Mouse (Mus musculus) mammary gland, adult 2 months (tissue): ENCODE results near the gene Hist1h2be. TPM values are rescaled to one million over a fixed set of nuclear protein-coding genes. Genes with fewer than 3 reads are reported as not detected.

Source experiments
- polyA plus RNA-seq: library from polyadenylated mRNA; depleted of rRNA; stranded (reverse); fragments of >200 nt; gene quantifications from 2 replicates; pipeline ENCODE4 v1.2.3, GENCODE M21; 2012; ENCODE audit warnings: low replicate concordance; rRNA removed

Gene Hist1h2be
- polyA plus RNA-seq, result 3.1 and 3.9 TPM in 2 replicates

GRCm38 (mm10) chr13:23620733-23621531 lies at the start of gene Hist1h2be:
Gene Hist1h2be (minus strand): TSS chr13:23621124.

GRCm38 (mm10) chr13:23622175-23622671 lies 1.3 kb upstream of the Hist1h2be start, which contains the start of gene Hist1h1e:
Gene Hist1h1e (minus strand): TSS chr13:23622558.

GRCm38 (mm10) chr13:23581408-23582218 lies 39.3 kb downstream of the Hist1h2be start, which contains the start of gene Hist1h4d:
Gene Hist1h4d (plus strand): TSS chr13:23581598.

DNA sequence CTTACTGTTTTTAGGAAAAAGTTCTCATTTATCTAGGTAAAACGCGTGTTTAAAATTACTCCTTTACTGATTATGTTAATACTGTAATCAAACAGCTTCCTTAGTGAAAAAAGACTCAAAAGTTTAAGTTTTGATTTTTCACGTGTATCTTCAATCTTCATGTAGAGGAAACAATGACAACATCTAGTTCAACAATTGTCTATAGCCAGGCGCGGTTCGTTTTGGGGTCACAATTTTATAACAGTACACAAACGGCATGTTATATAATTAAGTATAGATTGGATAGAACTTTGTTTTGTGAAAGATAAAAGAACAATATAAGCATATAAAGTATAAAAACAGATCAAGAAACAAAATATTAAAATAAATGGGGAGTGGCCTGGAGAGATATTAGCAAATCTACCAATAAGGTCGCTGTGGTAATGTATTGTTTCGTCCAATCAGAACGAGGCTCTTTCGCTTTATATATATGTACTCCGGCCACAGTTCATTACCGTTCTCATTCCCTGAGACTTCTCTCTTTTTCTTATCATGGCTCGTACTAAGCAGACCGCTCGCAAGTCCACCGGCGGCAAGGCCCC lies 45.6 kb downstream of the Hist1h2be start, which contains the start of gene Hist1h3d:
Gene Hist1h3d (plus strand): TSS at position 493 of the 581 bp plus-strand sequence.

DNA sequence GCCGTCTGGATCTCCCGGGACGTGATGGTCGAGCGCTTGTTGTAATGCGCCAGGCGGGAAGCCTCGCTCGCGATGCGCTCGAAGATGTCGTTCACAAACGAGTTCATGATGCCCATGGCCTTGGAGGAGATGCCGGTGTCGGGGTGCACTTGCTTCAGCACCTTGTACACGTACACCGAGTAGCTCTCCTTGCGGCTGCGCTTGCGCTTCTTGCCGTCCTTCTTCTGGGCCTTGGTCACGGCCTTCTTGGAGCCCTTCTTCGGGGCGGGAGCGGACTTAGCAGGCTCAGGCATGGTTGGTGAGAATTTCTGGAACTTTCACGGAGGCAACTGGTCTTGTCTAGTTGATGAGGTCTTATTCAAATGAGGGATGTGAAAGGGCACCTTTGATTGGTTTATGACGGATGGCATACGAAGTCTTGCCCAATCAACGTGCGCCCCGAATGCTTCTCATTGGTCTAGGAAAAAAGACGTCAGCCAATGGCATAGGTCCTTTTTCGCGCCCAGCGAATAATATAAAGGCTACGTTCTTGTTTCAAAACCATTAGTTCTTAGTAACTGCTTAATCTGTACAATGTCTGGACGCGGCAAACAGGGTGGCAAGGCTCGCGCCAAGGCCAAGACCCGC lies 46.9 kb downstream of the Hist1h2be start, which contains the start of the genes Hist1h2bf and Hist1h2ad:
Gene Hist1h2bf (minus strand): TSS at position 299 of the 627 bp plus-strand sequence.
Gene Hist1h2ad (plus strand): TSS at position 484 of the 627 bp plus-strand sequence.

DNA sequence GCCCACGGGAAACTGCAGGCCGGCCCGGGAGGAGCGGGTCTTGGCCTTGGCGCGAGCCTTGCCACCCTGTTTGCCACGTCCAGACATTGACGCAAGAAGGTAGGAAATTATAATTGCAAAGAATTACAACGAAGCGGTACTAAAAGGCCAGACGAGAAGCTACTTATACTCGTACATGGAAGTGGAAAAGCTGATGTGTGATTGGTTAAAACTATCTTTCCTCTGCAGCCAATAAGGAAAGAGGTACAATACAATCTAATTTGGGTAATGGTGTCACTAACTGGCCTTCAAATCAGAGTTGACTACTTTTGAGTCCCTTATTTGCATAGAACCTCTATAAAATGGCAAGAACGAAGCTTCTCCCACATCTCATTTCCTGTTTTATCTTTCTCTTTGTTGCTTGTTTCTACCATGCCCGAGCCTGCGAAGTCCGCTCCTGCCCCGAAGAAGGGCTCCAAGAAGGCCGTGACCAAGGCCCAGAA lies 49.9 kb downstream of the Hist1h2be start, which contains the start of the genes Hist1h2ae and Hist1h2bg:
Gene Hist1h2ae (minus strand): TSS at position 199 of the 482 bp plus-strand sequence.
Gene Hist1h2bg (plus strand): TSS at position 375 of the 482 bp plus-strand sequence.

DNA sequence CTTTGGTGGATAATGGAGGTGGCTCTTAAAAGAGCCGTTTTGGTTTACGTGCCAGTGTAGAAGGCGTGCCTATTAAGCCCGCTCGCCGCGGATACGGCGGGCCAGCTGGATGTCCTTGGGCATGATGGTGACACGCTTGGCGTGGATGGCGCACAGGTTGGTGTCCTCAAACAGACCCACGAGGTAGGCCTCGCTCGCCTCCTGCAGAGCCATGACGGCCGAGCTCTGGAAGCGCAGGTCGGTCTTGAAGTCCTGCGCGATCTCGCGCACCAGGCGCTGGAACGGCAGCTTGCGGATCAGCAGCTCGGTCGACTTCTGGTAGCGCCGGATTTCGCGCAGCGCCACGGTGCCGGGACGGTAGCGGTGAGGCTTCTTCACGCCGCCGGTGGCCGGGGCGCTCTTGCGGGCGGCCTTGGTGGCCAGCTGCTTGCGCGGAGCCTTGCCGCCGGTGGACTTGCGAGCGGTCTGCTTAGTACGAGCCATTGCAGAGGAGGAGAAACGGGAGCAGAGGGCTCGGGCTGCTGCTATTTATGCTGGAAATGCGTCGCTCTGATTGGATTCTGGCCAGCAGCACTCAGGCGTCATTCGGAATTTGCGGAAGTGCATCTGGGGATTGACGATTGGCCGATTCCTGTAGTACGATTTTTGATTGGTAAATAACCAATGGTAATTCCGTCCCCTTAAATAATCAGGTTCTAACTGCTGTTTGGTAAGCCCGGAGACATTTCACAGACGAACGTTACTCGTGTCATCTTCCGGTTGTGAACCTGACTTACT lies 58.9 kb downstream of the Hist1h2be start, which contains the start of gene Hist1h3e:
Gene Hist1h3e (minus strand): TSS at position 487 of the 777 bp plus-strand sequence.

DNA sequence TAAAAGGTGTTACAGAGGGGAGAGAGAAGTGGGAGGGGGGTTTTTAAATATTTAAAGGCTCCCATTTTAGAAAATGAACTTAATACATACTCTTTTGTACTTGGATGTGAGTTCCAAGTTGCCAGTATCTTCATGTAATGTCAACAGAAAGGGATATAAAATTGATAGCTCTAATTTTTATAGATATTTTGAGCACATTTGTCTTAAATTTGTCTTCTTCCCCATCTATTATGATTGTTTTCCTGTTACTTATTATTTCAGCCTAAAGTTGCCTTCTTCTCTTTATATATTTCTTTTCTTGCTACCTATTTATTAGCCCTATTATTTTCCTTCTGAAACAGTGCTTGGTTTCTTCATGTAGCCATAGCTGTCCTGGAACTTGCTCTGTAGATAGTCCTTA lies 68.0 kb downstream of the Hist1h2be start, which contains the start of gene Hist1h1d:
Gene Hist1h1d (plus strand): TSS at position 301 of the 400 bp plus-strand sequence.

DNA sequence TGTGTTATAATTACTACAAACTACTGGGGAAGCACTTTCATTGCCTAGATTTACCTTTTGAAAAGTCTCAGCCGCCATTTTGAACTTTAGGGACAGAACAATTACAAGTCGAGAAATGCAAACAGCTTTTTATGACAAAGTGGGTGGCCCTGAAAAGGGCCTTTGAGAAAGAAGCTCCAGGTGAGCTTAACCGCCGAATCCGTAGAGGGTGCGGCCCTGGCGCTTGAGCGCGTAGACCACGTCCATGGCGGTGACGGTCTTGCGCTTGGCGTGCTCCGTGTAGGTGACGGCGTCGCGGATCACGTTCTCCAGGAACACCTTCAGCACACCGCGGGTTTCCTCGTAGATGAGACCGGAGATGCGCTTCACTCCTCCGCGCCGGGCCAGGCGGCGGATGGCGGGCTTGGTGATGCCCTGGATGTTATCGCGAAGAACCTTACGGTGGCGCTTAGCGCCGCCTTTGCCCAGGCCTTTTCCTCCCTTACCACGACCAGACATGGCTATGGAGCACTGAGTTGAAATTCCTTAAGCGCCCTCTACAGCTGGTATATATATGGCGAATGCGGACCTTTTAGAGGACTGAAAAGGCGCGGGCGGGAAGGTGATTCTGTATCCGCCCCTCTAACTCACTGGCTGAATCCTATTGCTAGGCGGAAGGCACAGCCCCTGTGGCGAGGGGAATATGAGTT lies 69.6 kb downstream of the Hist1h2be start, which contains the start of gene Hist1h4f:
Gene Hist1h4f (minus strand): TSS at position 503 of the 689 bp plus-strand sequence.

GRCm38 (mm10) chr13:23543965-23544786 lies 76.7 kb downstream of the Hist1h2be start, which contains the start of gene Hist1h3f:
Gene Hist1h3f (plus strand): TSS chr13:23544052.

DNA sequence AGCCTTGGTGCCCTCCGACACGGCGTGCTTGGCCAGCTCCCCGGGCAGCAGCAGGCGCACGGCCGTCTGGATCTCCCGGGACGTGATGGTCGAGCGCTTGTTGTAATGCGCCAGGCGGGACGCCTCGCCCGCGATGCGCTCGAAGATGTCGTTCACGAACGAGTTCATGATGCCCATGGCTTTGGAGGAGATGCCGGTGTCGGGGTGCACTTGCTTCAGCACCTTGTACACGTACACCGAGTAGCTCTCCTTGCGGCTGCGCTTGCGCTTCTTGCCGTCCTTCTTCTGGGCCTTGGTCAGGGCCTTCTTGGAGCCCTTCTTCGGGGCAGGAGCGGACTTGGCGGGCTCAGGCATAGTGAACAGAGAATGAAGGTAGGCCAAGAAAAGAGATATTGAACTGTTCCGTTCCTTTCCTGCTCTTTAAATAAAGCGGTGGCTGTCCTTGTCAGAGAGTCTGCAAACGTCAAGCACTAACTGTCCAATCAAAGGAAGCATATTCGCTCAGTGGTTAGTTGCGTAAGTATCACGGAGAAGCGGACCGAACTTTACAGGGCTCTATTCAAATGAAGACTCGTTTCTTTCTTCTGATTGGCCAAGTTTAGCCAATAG lies 77.8 kb downstream of the Hist1h2be start, which contains the start of gene Hist1h2bh:
Gene Hist1h2bh (minus strand): TSS at position 394 of the 609 bp plus-strand sequence.

GRCm38 (mm10) chr13:23535137-23536075 lies 85.5 kb downstream of the Hist1h2be start, which contains the start of gene Hist1h3g:
Gene Hist1h3g (plus strand): TSS chr13:23535422.

Other genes with a start within 250 kb of the Hist1h2be start
- gene Abt1, start 197.3 kb downstream of the Hist1h2be start, polyA plus RNA-seq, result 1.8 and 2.7 TPM in 2 replicates
- 7.6 and 14.7 TPM in 2 replicates for gene Btn1a1, start 155.2 kb downstream of the Hist1h2be start, polyA plus RNA-seq
- 0.22 TPM in 1 of 2 replicates, not detected in the other for gene Btn2a2, start 132.3 kb downstream of the Hist1h2be start, polyA plus RNA-seq
- gene Hist1h4h, start 90.1 kb downstream of the Hist1h2be start, polyA plus RNA-seq, result 38.0 and 58.7 TPM in 2 replicates
- gene Hist1h2af, start 87.2 kb downstream of the Hist1h2be start, polyA plus RNA-seq, result 11.2 and 126 TPM in 2 replicates
- 5.9 and 13.3 TPM in 2 replicates for gene Hist1h3g, start 85.7 kb downstream of the Hist1h2be start, polyA plus RNA-seq
- 0.78 and 1.9 TPM in 2 replicates for gene Hist1h2bh, start 77.7 kb downstream of the Hist1h2be start, polyA plus RNA-seq
- gene Hist1h3f, start 77.1 kb downstream of the Hist1h2be start, polyA plus RNA-seq, result 1.0 and 5.4 TPM in 2 replicates
- gene Hist1h4f, start 69.5 kb downstream of the Hist1h2be start, polyA plus RNA-seq, result 2.2 and 6.6 TPM in 2 replicates
- gene Hist1h1d, start 67.9 kb downstream of the Hist1h2be start, polyA plus RNA-seq, result 0.13 and 0.16 TPM in 2 replicates
- 6.4 and 27.3 TPM in 2 replicates for gene Hist1h3e, start 58.8 kb downstream of the Hist1h2be start, polyA plus RNA-seq
- 1.2 and 9.3 TPM in 2 replicates for gene Hist1h2ae, start 49.9 kb downstream of the Hist1h2be start, polyA plus RNA-seq
- 13.0 and 31.0 TPM in 2 replicates for gene Hist1h2bg, start 49.7 kb downstream of the Hist1h2be start, polyA plus RNA-seq
- 4.0 and 7.4 TPM in 2 replicates for gene Hist1h2bf, start 46.9 kb downstream of the Hist1h2be start, polyA plus RNA-seq
- gene Hist1h2ad, start 46.7 kb downstream of the Hist1h2be start, polyA plus RNA-seq, result 0.65 and 4.8 TPM in 2 replicates
- gene Hist1h3d, start 45.4 kb downstream of the Hist1h2be start, polyA plus RNA-seq, result 4.1 and 8.7 TPM in 2 replicates
- gene Hist1h4d, start 39.5 kb downstream of the Hist1h2be start, polyA plus RNA-seq, result 5.3 and 12.9 TPM in 2 replicates
- gene Hist1h1e, start 1.4 kb upstream of the Hist1h2be start, polyA plus RNA-seq, result 1.8 and 2.0 TPM in 2 replicates
- gene Hist1h2ac, start 62.8 kb upstream of the Hist1h2be start, polyA plus RNA-seq, result 0.23 and 1.3 TPM in 2 replicates
- 185 and 224 TPM in 2 replicates for gene Hist1h2bc, start 63.1 kb upstream of the Hist1h2be start, polyA plus RNA-seq
- not detected in 2 replicates for gene Hist1h1t, start 74.7 kb upstream of the Hist1h2be start, polyA plus RNA-seq
- 2.4 and 6.0 TPM in 2 replicates for gene Hist1h4c, start 77.3 kb upstream of the Hist1h2be start, polyA plus RNA-seq
- gene Hfe, start 89.7 kb upstream of the Hist1h2be start, polyA plus RNA-seq, result 28.3 and 37.4 TPM in 2 replicates
- 45.0 and 48.4 TPM in 2 replicates for gene Hist1h1c, start 117.7 kb upstream of the Hist1h2be start, polyA plus RNA-seq
- 2.4 and 16.2 TPM in 2 replicates for gene Hist1h3c, start 124.5 kb upstream of the Hist1h2be start, polyA plus RNA-seq
- gene Hist1h2bb, start 125.6 kb upstream of the Hist1h2be start, polyA plus RNA-seq, result 3.7 and 13.5 TPM in 2 replicates
- 1.0 and 14.9 TPM in 2 replicates for gene Hist1h2ab, start 130.0 kb upstream of the Hist1h2be start, polyA plus RNA-seq
- 4.0 and 16.0 TPM in 2 replicates for gene Hist1h3b, start 131.1 kb upstream of the Hist1h2be start, polyA plus RNA-seq
- 1.3 and 6.8 TPM in 2 replicates for gene Hist1h4b, start 135.9 kb upstream of the Hist1h2be start, polyA plus RNA-seq
- gene Hist1h4a, start 140.1 kb upstream of the Hist1h2be start, polyA plus RNA-seq, result 1.6 and 6.5 TPM in 2 replicates
- 3.1 and 16.8 TPM in 2 replicates for gene Hist1h3a, start 141.3 kb upstream of the Hist1h2be start, polyA plus RNA-seq
- gene Hist1h1a, start 142.5 kb upstream of the Hist1h2be start, polyA plus RNA-seq, result 0.47 TPM in 1 of 2 replicates, not detected in the other
- 0.10 TPM in 1 of 2 replicates, not detected in the other for gene Trim38, start 148.8 kb upstream of the Hist1h2be start, polyA plus RNA-seq
- gene Slc17a2, start 185.9 kb upstream of the Hist1h2be start, polyA plus RNA-seq, result 0.25 TPM in 1 of 2 replicates, not detected in the other
- 0.10 TPM in 1 of 2 replicates, not detected in the other for gene Slc17a3, start 218.3 kb upstream of the Hist1h2be start, polyA plus RNA-seq
- 0.22 and 0.48 TPM in 2 replicates for gene Slc17a1, start 246.6 kb upstream of the Hist1h2be start, polyA plus RNA-seq